Mouse (Mus musculus) cerebellum, adult 2 months (tissue): ENCODE measurements around the gene Gbe1.

Source experiments
- CTCF ChIP-seq: fragments of 200-500 bp; IDR thresholded peaks from 2 replicates; pipeline ENCODE4 v1.5.1; 2011; ENCODE audit warnings: low read depth, mild to moderate bottlenecking, control low read depth, low read length, moderate library complexity, borderline replicate concordance; ENCODE audit not compliant: insufficient read depth
- POLR2A ChIP-seq: fragments of 200-500 bp; IDR thresholded peaks from 2 replicates; pipeline ENCODE4 v1.6.1; 2011; ENCODE audit warnings: low read length, control low read depth, borderline replicate concordance; ENCODE audit not compliant: insufficient read depth

DNA sequence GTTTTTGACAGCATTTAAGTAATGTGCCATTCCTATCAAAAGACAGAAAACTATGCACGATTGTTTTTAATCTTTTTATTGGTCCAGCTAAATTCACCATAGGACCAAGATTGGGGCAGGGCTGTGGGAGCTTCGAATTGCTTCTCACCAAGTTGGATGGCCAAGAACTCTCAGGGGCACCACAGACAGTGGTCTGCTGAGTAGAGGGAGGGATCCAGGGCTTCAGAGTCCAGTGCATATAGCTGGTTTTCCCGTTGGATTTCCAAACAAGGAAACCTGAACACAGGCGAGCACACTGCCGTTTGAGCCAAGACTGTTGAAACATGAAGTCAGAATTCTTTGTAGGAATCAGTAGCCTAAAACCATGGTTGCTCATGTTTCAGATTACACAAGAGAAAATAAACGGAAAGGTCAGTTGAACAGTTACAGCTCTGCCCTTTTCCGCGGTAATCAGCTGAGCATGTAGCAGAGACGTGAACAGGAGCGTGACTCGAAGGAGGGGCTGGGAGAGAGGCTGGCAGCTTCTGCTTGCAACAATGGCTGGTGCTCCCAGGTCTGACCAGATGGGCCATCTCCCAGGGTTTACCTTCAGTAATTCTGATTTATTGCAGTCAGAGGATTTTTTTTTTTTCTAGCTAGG, 38.0 kb downstream of the Gbe1 start:
- no peak for TF ChIP-seq CTCF
- no peak for TF ChIP-seq POLR2A
